In genomic region chr4:135949475-135949874, GRCm38 (mm10) we compare ENCODE assay signal across 11 mouse cellular contexts. TPM values are rescaled to one million over a fixed set of nuclear protein-coding genes. Genes with fewer than 3 reads are reported as not detected.
A peak's percentile ranks its signal among the peaks of the same experiment; 100 is the strongest.
DNase-seq lines count a peak whose midpoint lies in the region; ATAC-seq and TF ChIP-seq lines count a peak whose summit lies in the region.
"Had no signal": no experiment of that assay in that cellular context is flagged by ENCODE, and none has a peak within 500 bp of the region (broad histone marks: within the 10 kb centered on the region; RNA-seq: fewer than 3 reads in every experiment).

No protein-coding gene starts in this region.

- H3K36me3 ChIP-seq in heart, embryonic 16.5 days (ENCODE audit: control insufficient read depth, insufficient read depth) = peaks cover 18% of the 10 kb centered on the region
- H3K36me3 ChIP-seq in lung, embryonic 15.5 days = peaks cover 19% of the 10 kb centered on the region
- H3K36me3 ChIP-seq in hindbrain, embryonic 10.5 days = peaks cover 30% of the 10 kb centered on the region
- H3K36me3 ChIP-seq in midbrain, postnatal 0 days (ENCODE audit: insufficient read depth, low read length) = peaks cover 9% of the 10 kb centered on the region; the same call in 1 of the 2 replicates

- no peak overlapping the region for H3K4me3 ChIP-seq in cortical plate, adult 2 months (ENCODE audit: insufficient read depth, low read length)
- H3K4me3 ChIP-seq in heart, embryonic 16.5 days (ENCODE audit: low read length) = no peak overlapping the region
- no peak overlapping the region for H3K4me3 ChIP-seq in lung, embryonic 15.5 days
- H3K4me3 ChIP-seq in hindbrain, embryonic 10.5 days = no peak overlapping the region
- no peak overlapping the region for H3K4me3 ChIP-seq in midbrain, postnatal 0 days (ENCODE audit: low read depth, low read length)
- H3K4me3 ChIP-seq: limb, embryonic 15.5 days had no signal

- no peaks in the 10 kb centered on the region for H3K27me3 ChIP-seq in heart, embryonic 16.5 days (ENCODE audit: control insufficient read depth, insufficient read depth, low read length)
- no peaks in the 10 kb centered on the region for H3K27me3 ChIP-seq in lung, embryonic 15.5 days
- H3K27me3 ChIP-seq in hindbrain, embryonic 10.5 days (ENCODE audit: insufficient read depth, poor library complexity, severe bottlenecking) = no peaks in the 10 kb centered on the region
- no peaks in the 10 kb centered on the region for H3K27me3 ChIP-seq in midbrain, postnatal 0 days (ENCODE audit: insufficient read depth, low read length)
- H3K27me3 ChIP-seq: CH12.LX; limb, embryonic 15.5 days had no signal

- H3K27ac ChIP-seq in cortical plate, adult 2 months (ENCODE audit: insufficient read depth, low read length) = peak overlapping the region; percentile 35; the same call in 1 of the 2 replicates
- H3K27ac ChIP-seq in heart, embryonic 16.5 days (ENCODE audit: low read length) = peak overlapping the region; percentile 9; the same call in 1 of the 2 replicates
- 0 out of 2 replicates have a peak overlapping the region, but pooled peaks have one; percentile 17 for H3K27ac ChIP-seq in lung, embryonic 15.5 days
- H3K27ac ChIP-seq in hindbrain, embryonic 10.5 days = no peak overlapping the region
- no peak overlapping the region for H3K27ac ChIP-seq in midbrain, postnatal 0 days (ENCODE audit: low read depth, low read length)
- H3K27ac ChIP-seq: limb, embryonic 15.5 days had no signal

- WGBS in heart, embryonic 16.5 days = 76% methylated on average over 10 of the region's 10 CpGs
- WGBS in lung, embryonic 15.5 days = 69% methylated on average over 10 of the region's 10 CpGs
- WGBS in hindbrain, embryonic 10.5 days = 89% methylated on average over 10 of the region's 10 CpGs
- 86% methylated on average over 10 of the region's 10 CpGs for WGBS in midbrain, postnatal 0 days

- peak; percentile 33 for DNase-seq in kidney, adult 11 months
- no peak for DNase-seq in kidney, adult 8-10 months
- DNase-seq in MN1 (ENCODE audit: low spot score) = no peak
- no peak for DNase-seq in hindbrain, embryonic 10.5 days (ENCODE audit: low spot score)
- DNase-seq in midbrain, postnatal 0 days (ENCODE audit: low spot score) = no peak
- DNase-seq: adrenal gland, adult 2 months had no signal

- no peak overlapping the region for H3K9ac ChIP-seq in heart, embryonic 16.5 days (ENCODE audit: low read length)
- H3K9ac ChIP-seq in lung, embryonic 15.5 days = no peak overlapping the region
- H3K9ac ChIP-seq in midbrain, postnatal 0 days (replicated peaks; ENCODE audit: low read length, poor library complexity, severe bottlenecking) = no peak overlapping the region
- H3K9ac ChIP-seq: limb, embryonic 15.5 days had no signal

- no peak for TF ChIP-seq CTCF in cortical plate, adult 2 months (IDR thresholded peaks at IDR 0.05; ENCODE audit: extremely low read depth, insufficient read depth, low read length)
- no peak for TF ChIP-seq CTCF in midbrain, postnatal 0 days (IDR thresholded peaks at IDR 0.05)

- H3K4me1 ChIP-seq in cortical plate, adult 2 months (ENCODE audit: control insufficient read depth, insufficient read depth, low read length) = peaks cover 3% of the 10 kb centered on the region
- H3K4me1 ChIP-seq in heart, embryonic 16.5 days (ENCODE audit: control insufficient read depth, insufficient read depth, low read length) = peaks cover 19% of the 10 kb centered on the region
- H3K4me1 ChIP-seq in lung, embryonic 15.5 days = peaks cover 23% of the 10 kb centered on the region
- peaks cover 22% of the 10 kb centered on the region for H3K4me1 ChIP-seq in hindbrain, embryonic 10.5 days (replicated peaks)
- 0 out of 2 replicates have a peak, but pooled peaks cover 3% of the 10 kb centered on the region for H3K4me1 ChIP-seq in midbrain, postnatal 0 days (ENCODE audit: insufficient read depth, low read length)

- no peak overlapping the region for H3K4me2 ChIP-seq in heart, embryonic 16.5 days (ENCODE audit: low read depth, low read length)
- H3K4me2 ChIP-seq in lung, embryonic 15.5 days = no peak overlapping the region
- H3K4me2 ChIP-seq in midbrain, postnatal 0 days (ENCODE audit: low read depth, low read length, poor library complexity, severe bottlenecking) = no peak overlapping the region
- H3K4me2 ChIP-seq: limb, embryonic 15.5 days had no signal

- ATAC-seq in heart, embryonic 16.5 days (replicated peaks; ENCODE audit: extremely low read depth, insufficient read depth, low FRiP score) = no peak
- no peak for ATAC-seq in lung, embryonic 15.5 days (ENCODE audit: borderline replicate concordance, extremely low read depth, low FRiP score, low TSS enrichment)
- ATAC-seq in midbrain, postnatal 0 days (ENCODE audit: low FRiP score) = no peak

- H3K9me3 ChIP-seq in heart, embryonic 16.5 days (replicated peaks; ENCODE audit: control insufficient read depth, low read length) = peaks cover 7% of the 10 kb centered on the region; the same call in 1 of the 2 replicates
- no peaks in the 10 kb centered on the region for H3K9me3 ChIP-seq in lung, embryonic 15.5 days
- peaks cover 4% of the 10 kb centered on the region; the same call in 1 of the 2 replicates for H3K9me3 ChIP-seq in hindbrain, embryonic 10.5 days
- no peaks in the 10 kb centered on the region for H3K9me3 ChIP-seq in midbrain, postnatal 0 days (ENCODE audit: low read length)
- H3K9me3 ChIP-seq: limb, embryonic 15.5 days had no signal

- TF ChIP-seq POLR2A in cortical plate, adult 2 months (IDR thresholded peaks at IDR 0.05; ENCODE audit: extremely low read depth, insufficient read depth, low read length) = no peak

RNA-seq across cellular contexts. Expression of gene Hmgcl, which starts 3.2 kb away (rescaled TPM):
- 46.4 and 50.5 TPM in 2 replicates for polyA plus RNA-seq in cortical plate, adult 2 months (2012; rRNA removed)
- polyA plus RNA-seq in heart, embryonic 16.5 days (2015; fragmentation: Nextera tagmentation; extraction: Ambion mirVana) = 94.3 and 99.6 TPM in 2 replicates
- 76.1 TPM in 2 replicates for polyA plus RNA-seq in lung, embryonic 15.5 days (2015; fragmentation: Nextera tagmentation; extraction: Ambion mirVana)
- 60.3 and 61.4 TPM in 2 replicates for polyA plus RNA-seq in hindbrain, embryonic 10.5 days (2016; fragmentation: Nextera tagmentation; extraction: Ambion mirVana)
- 26.9 and 33.0 TPM in 2 replicates for total RNA-seq in midbrain, postnatal 0 days (2014; rRNA removed)
- 54.1 and 58.9 TPM in 2 replicates for polyA plus RNA-seq in midbrain, postnatal 0 days (2015; fragmentation: Nextera tagmentation; extraction: Ambion mirVana)

RNA-seq across cellular contexts. Expression of gene Gale, which starts 14.1 kb away (rescaled TPM):
- polyA plus RNA-seq in cortical plate, adult 2 months (2012; rRNA removed) = 35.9 and 38.9 TPM in 2 replicates
- 24.4 and 24.5 TPM in 2 replicates for polyA plus RNA-seq in heart, embryonic 16.5 days (2015; fragmentation: Nextera tagmentation; extraction: Ambion mirVana)
- polyA plus RNA-seq in lung, embryonic 15.5 days (2015; fragmentation: Nextera tagmentation; extraction: Ambion mirVana) = 38.2 and 40.5 TPM in 2 replicates
- 48.5 and 49.7 TPM in 2 replicates for polyA plus RNA-seq in hindbrain, embryonic 10.5 days (2016; fragmentation: Nextera tagmentation; extraction: Ambion mirVana)
- 33.5 and 47.5 TPM in 2 replicates for total RNA-seq in midbrain, postnatal 0 days (2014; rRNA removed)
- 36.7 and 41.6 TPM in 2 replicates for polyA plus RNA-seq in midbrain, postnatal 0 days (2015; fragmentation: Nextera tagmentation; extraction: Ambion mirVana)

RNA-seq across cellular contexts. Expression of gene Lypla2, which starts 23.0 kb away (rescaled TPM):
- polyA plus RNA-seq in cortical plate, adult 2 months (2012; rRNA removed) = 98.6 and 108 TPM in 2 replicates
- polyA plus RNA-seq in heart, embryonic 16.5 days (2015; fragmentation: Nextera tagmentation; extraction: Ambion mirVana) = 73.2 and 77.3 TPM in 2 replicates
- polyA plus RNA-seq in lung, embryonic 15.5 days (2015; fragmentation: Nextera tagmentation; extraction: Ambion mirVana) = 122 and 124 TPM in 2 replicates
- 213 and 223 TPM in 2 replicates for polyA plus RNA-seq in hindbrain, embryonic 10.5 days (2016; fragmentation: Nextera tagmentation; extraction: Ambion mirVana)
- total RNA-seq in midbrain, postnatal 0 days (2014; rRNA removed) = 157 and 182 TPM in 2 replicates
- 212 and 227 TPM in 2 replicates for polyA plus RNA-seq in midbrain, postnatal 0 days (2015; fragmentation: Nextera tagmentation; extraction: Ambion mirVana)

RNA-seq across cellular contexts. Expression of gene Fuca1, which starts 28.9 kb away (rescaled TPM):
- 36.9 and 37.8 TPM in 2 replicates for polyA plus RNA-seq in cortical plate, adult 2 months (2012; rRNA removed)
- 50.7 and 52.8 TPM in 2 replicates for polyA plus RNA-seq in heart, embryonic 16.5 days (2015; fragmentation: Nextera tagmentation; extraction: Ambion mirVana)
- 71.7 and 76.4 TPM in 2 replicates for polyA plus RNA-seq in lung, embryonic 15.5 days (2015; fragmentation: Nextera tagmentation; extraction: Ambion mirVana)
- polyA plus RNA-seq in hindbrain, embryonic 10.5 days (2016; fragmentation: Nextera tagmentation; extraction: Ambion mirVana) = 54.3 and 59.5 TPM in 2 replicates
- total RNA-seq in midbrain, postnatal 0 days (2014; rRNA removed) = 37.8 and 38.8 TPM in 2 replicates
- polyA plus RNA-seq in midbrain, postnatal 0 days (2015; fragmentation: Nextera tagmentation; extraction: Ambion mirVana) = 92.7 and 93.7 TPM in 2 replicates

RNA-seq across cellular contexts. Expression of gene Pithd1, which starts 37.6 kb away (rescaled TPM):
- 103 and 110 TPM in 2 replicates for polyA plus RNA-seq in cortical plate, adult 2 months (2012; rRNA removed)
- polyA plus RNA-seq in heart, embryonic 16.5 days (2015; fragmentation: Nextera tagmentation; extraction: Ambion mirVana) = 45.1 and 64.5 TPM in 2 replicates
- 50.1 and 59.7 TPM in 2 replicates for polyA plus RNA-seq in lung, embryonic 15.5 days (2015; fragmentation: Nextera tagmentation; extraction: Ambion mirVana)
- polyA plus RNA-seq in hindbrain, embryonic 10.5 days (2016; fragmentation: Nextera tagmentation; extraction: Ambion mirVana) = 60.7 and 61.2 TPM in 2 replicates
- total RNA-seq in midbrain, postnatal 0 days (2014; rRNA removed) = 61.6 and 67.9 TPM in 2 replicates
- 90.5 and 101 TPM in 2 replicates for polyA plus RNA-seq in midbrain, postnatal 0 days (2015; fragmentation: Nextera tagmentation; extraction: Ambion mirVana)

Comparison
In these comparisons a context has a peak if more than half of its experiments do, and no peak if none do; other contexts are left out.
1. H3K27ac ChIP-seq: peak in cortical plate, adult 2 months (single experiment), heart, embryonic 16.5 days (single experiment) and lung, embryonic 15.5 days (single experiment); none in hindbrain, embryonic 10.5 days (single experiment) and midbrain, postnatal 0 days (single experiment).